Mouse (Mus musculus) frontal cortex, postnatal 14 days (tissue): ENCODE data around the gene Cers1.

ENCODE experiments used
- DNase-seq, 2 experiments: peaks; one replicate each; pipeline ENCODE4 v3.0.0; 2022; ENCODE audit warnings: low spot score in 2 of 2

Gene Cers1

GRCm38 (mm10) chr8:70315624-70316510 is at the start of gene Cers1:
TSS of gene Cers1 (plus strand) at chr8:70315775.
- DNase-seq: peak; percentile 69 to 81

GRCm38 (mm10) chr8:70267674-70268073 is 47.9 kb upstream of the Cers1 start:
- DNase-seq: no peak

- no peak for DNase-seq
Measured at GRCm38 (mm10) chr8:70268311-70268710, 47.3 kb upstream of the Cers1 start.

- peak; percentile 37 to 49 for DNase-seq
Measured at GRCm38 (mm10) chr8:70268799-70269565, 46.6 kb upstream of the Cers1 start.

GRCm38 (mm10) chr8:70272949-70273348 is 42.6 kb upstream of the Cers1 start:
- no peak for DNase-seq

- DNase-seq: no peak
Measured at GRCm38 (mm10) chr8:70274350-70274749, 41.2 kb upstream of the Cers1 start.

GRCm38 (mm10) chr8:70276476-70276875 is 39.1 kb upstream of the Cers1 start:
- no peak for DNase-seq

- DNase-seq: no peak
Measured at GRCm38 (mm10) chr8:70278175-70278574, 37.4 kb upstream of the Cers1 start.

GRCm38 (mm10) chr8:70279266-70279665 is 36.3 kb upstream of the Cers1 start:
- DNase-seq: no peak

- no peak for DNase-seq
Measured at GRCm38 (mm10) chr8:70281001-70281400, 34.6 kb upstream of the Cers1 start.

- DNase-seq: peak; percentile 65 to 69
Measured at GRCm38 (mm10) chr8:70282603-70283135, 32.9 kb upstream of the Cers1 start, which contains the start of gene Homer3. TSS of gene Homer3 (plus strand) at chr8:70282827.

GRCm38 (mm10) chr8:70283136-70284077 is 32.2 kb upstream of the Cers1 start:
- no peak for DNase-seq

- DNase-seq: no peak
Measured at GRCm38 (mm10) chr8:70284421-70284820, 31.2 kb upstream of the Cers1 start.

GRCm38 (mm10) chr8:70285304-70285703 is 30.3 kb upstream of the Cers1 start:
- no peak for DNase-seq

- DNase-seq: no peak
Measured at GRCm38 (mm10) chr8:70286737-70287136, 28.8 kb upstream of the Cers1 start.

GRCm38 (mm10) chr8:70293988-70294405 is 21.6 kb upstream of the Cers1 start:
- DNase-seq: no peak

- no peak for DNase-seq
Measured at GRCm38 (mm10) chr8:70300881-70301280, 14.7 kb upstream of the Cers1 start.

- DNase-seq: peak; percentile 91 to 94
Measured at GRCm38 (mm10) chr8:70302358-70302890, 13.2 kb upstream of the Cers1 start, which contains the start of the genes Ddx49 and Cope. TSS of gene Ddx49 (minus strand) at chr8:70302489. TSS of gene Cope (plus strand) at chr8:70302518.

GRCm38 (mm10) chr8:70302901-70303300 is 12.7 kb upstream of the Cers1 start:
- DNase-seq: no peak

- DNase-seq: no peak
Measured at GRCm38 (mm10) chr8:70309311-70309710, 6.3 kb upstream of the Cers1 start.

GRCm38 (mm10) chr8:70313399-70313798 is 2.2 kb upstream of the Cers1 start:
- DNase-seq: no peak
